Mouse (Mus musculus) embryonic facial prominence, embryonic 15.5 days (tissue): ENCODE results near the gene Pgk2. TPM values are rescaled to one million over a fixed set of nuclear protein-coding genes. Genes with fewer than 3 reads are reported as not detected.
"Not testable (repeated sequence)": the region's sequence is repeated elsewhere in the genome, so short reads cannot be mapped to it uniquely, and the experiment has no call there.

ENCODE experiments used
- ATAC-seq: fragments of 200-750 bp; cut with Nextera tagmentation; 2 replicates; pipeline ENCODE4 v1.8.0; 2017; ENCODE audit warnings: low read depth, moderate TSS enrichment; ENCODE audit not compliant: insufficient number of reproducible peaks, low FRiP score, low TSS enrichment
- H3K27ac ChIP-seq: fragments of 300-500 bp; sonication (generic); replicated peaks from 2 replicates; pipeline ENCODE4 v1.5.1; 2015; ENCODE audit warnings: mild to moderate bottlenecking, inconsistent platforms
- H3K27me3 ChIP-seq: fragments of 300-500 bp; sonication (generic); 2 replicates; pipeline ENCODE4 v1.6.1; 2015; ENCODE audit warnings: inconsistent platforms
- H3K36me3 ChIP-seq: fragments of 300-500 bp; sonication (generic); 2 replicates; pipeline ENCODE4 v1.6.1; 2015; ENCODE audit warnings: mild to moderate bottlenecking, inconsistent platforms
- H3K4me1 ChIP-seq: fragments of 300-500 bp; sonication (generic); 2 replicates; pipeline ENCODE4 v1.6.1; 2015; ENCODE audit warnings: inconsistent platforms
- H3K4me2 ChIP-seq: fragments of 300-500 bp; sonication (generic); replicated peaks from 2 replicates; pipeline ENCODE4 v1.6.1; 2015; ENCODE audit warnings: mild to moderate bottlenecking, inconsistent platforms
- H3K4me3 ChIP-seq: fragments of 300-500 bp; sonication (generic); replicated peaks from 2 replicates; pipeline ENCODE4 v1.5.1; 2015; ENCODE audit warnings: mild to moderate bottlenecking, inconsistent platforms
- H3K9ac ChIP-seq: fragments of 300-500 bp; sonication (generic); 2 replicates; pipeline ENCODE4 v1.6.1; 2015; ENCODE audit warnings: inconsistent platforms
- H3K9me3 ChIP-seq: fragments of 300-500 bp; sonication (generic); replicated peaks from 2 replicates; pipeline ENCODE4 v1.6.1; 2016; ENCODE audit warnings: inconsistent platforms
- WGBS: fragments of 180-500 bp; shearing (Covaris S2); methylation state at CpG from one replicate; pipeline ENCODE4 v1.1.7; 2015; 5-methylcytosine and 5-hydroxymethylcytosine counted together
- polyA plus RNA-seq: library from polyadenylated mRNA; unstranded; fragments of >200 nt; fragmentation: Nextera tagmentation; extraction: Ambion mirVana; gene quantifications from 2 replicates; pipeline ENCODE4 v1.2.1, GENCODE M21; 2015

The Pgk2 gene
- polyA plus RNA-seq = not detected in 2 replicates

GRCm38 (mm10) chr17:40208540-40208939 is at the start of gene Pgk2:
Gene Pgk2, minus strand, starts transcription at chr17:40208640.
- no peak within 1 kb of the TSS for H3K9ac ChIP-seq
- no peaks in the 10 kb centered on the region for H3K36me3 ChIP-seq
- H3K9me3 ChIP-seq = no peaks in the 10 kb centered on the region
- WGBS = 70% methylated on average over 4 of the region's 4 CpGs
- H3K27ac ChIP-seq = no peak within 1 kb of the TSS
- ATAC-seq = no peak
- no peaks in the 10 kb centered on the region for H3K4me1 ChIP-seq
- no peaks in the 10 kb centered on the region for H3K27me3 ChIP-seq
- H3K4me3 ChIP-seq = no peak within 1 kb of the TSS
- H3K4me2 ChIP-seq = no peak within 1 kb of the TSS

GRCm38 (mm10) chr17:40252487-40252886 is 44.0 kb upstream of the Pgk2 start:
- Histone ChIP-seq H3K27ac (no peak overlapping the region), H3K4me3 (no peak overlapping the region), H3K36me3 (no peaks in the 10 kb centered on the region), H3K9me3 (no peaks in the 10 kb centered on the region), H3K27me3 (no peaks in the 10 kb centered on the region), H3K9ac (no peak overlapping the region), H3K4me1 (no peaks in the 10 kb centered on the region), H3K4me2 (no peak overlapping the region)
- WGBS = 77% methylated on average over 1 of the region's 1 CpGs
- ATAC-seq = no peak

GRCm38 (mm10) chr17:40242135-40242534 is 33.7 kb upstream of the Pgk2 start, which contains the start of gene Crisp3:
Gene Crisp3, minus strand, starts transcription at chr17:40242288.
- no peaks in the 10 kb centered on the region for H3K4me1 ChIP-seq
- ATAC-seq = no peak

GRCm38 (mm10) chr17:40201803-40202202 is 6.6 kb downstream of the Pgk2 start:
- H3K4me3 ChIP-seq, H3K36me3 ChIP-seq, ATAC-seq, H3K9ac ChIP-seq, H3K27me3 ChIP-seq, H3K4me1 ChIP-seq, H3K4me2 ChIP-seq, H3K9me3 ChIP-seq, H3K27ac ChIP-seq: not testable (repeated sequence)

More at GRCm38 (mm10) chr17:40242135-40242534, 33.7 kb upstream of the Pgk2 start, which contains the start of gene Crisp3:
- Histone ChIP-seq H3K4me2 (no peak within 1 kb of the TSS), H3K4me3 (no peak within 1 kb of the TSS), H3K27me3 (no peaks in the 10 kb centered on the region), H3K27ac (no peak within 1 kb of the TSS), H3K9ac (no peak within 1 kb of the TSS), H3K9me3 (no peaks in the 10 kb centered on the region), H3K36me3 (no peaks in the 10 kb centered on the region)

- 79% methylated on average over 4 of the region's 4 CpGs for WGBS
- H3K27ac ChIP-seq, H3K4me1 ChIP-seq, H3K27me3 ChIP-seq, H3K4me2 ChIP-seq, H3K9me3 ChIP-seq, ATAC-seq, H3K9ac ChIP-seq, H3K4me3 ChIP-seq, H3K36me3 ChIP-seq: not testable (repeated sequence)
Measured at GRCm38 (mm10) chr17:40190192-40190591, 18.2 kb downstream of the Pgk2 start.

- not testable (repeated sequence) for H3K4me1 ChIP-seq, ATAC-seq
- WGBS = 45% methylated on average over 8 of the region's 8 CpGs
Measured at GRCm38 (mm10) chr17:40157729-40158359, 50.6 kb downstream of the Pgk2 start.

More at GRCm38 (mm10) chr17:40157729-40158359, 50.6 kb downstream of the Pgk2 start:
- not testable (repeated sequence) for H3K9me3 ChIP-seq, H3K27ac ChIP-seq, H3K27me3 ChIP-seq, H3K36me3 ChIP-seq, H3K4me2 ChIP-seq, H3K4me3 ChIP-seq, H3K9ac ChIP-seq

Other genes starting within 250 kb of the Pgk2 start
- gene AC192777.2, start 113.2 kb downstream of the Pgk2 start, polyA plus RNA-seq = not detected in 2 replicates
- 0.11 and 0.26 TPM in 2 replicates for gene Crisp3, start 33.6 kb upstream of the Pgk2 start, polyA plus RNA-seq
- 1.8 and 4.6 TPM in 2 replicates for gene Crisp1, start 110.6 kb upstream of the Pgk2 start, polyA plus RNA-seq